Mouse (Mus musculus) lung, postnatal 0 days (tissue): ENCODE measurements around the gene Teddm2. TPM values are rescaled to one million over a fixed set of nuclear protein-coding genes. Genes with fewer than 3 reads are reported as not detected.

Experiments
- ATAC-seq: fragments of 200-750 bp; cut with Nextera tagmentation; 2 replicates; pipeline ENCODE4 v1.8.0; 2017; ENCODE audit warnings: moderate library complexity
- DNase-seq: peaks from one replicate; pipeline ENCODE4 v3.0.0-alpha.2; 2016; ENCODE audit warnings: low spot score
- H3K27ac ChIP-seq: fragments of 300-500 bp; sonication (generic); 2 replicates; pipeline ENCODE4 v1.5.1; 2014; ENCODE audit warnings: antibody characterized with exemption, mild to moderate bottlenecking, low read length, mixed read lengths
- H3K27me3 ChIP-seq: fragments of 300-500 bp; sonication (generic); replicated peaks from 2 replicates; pipeline ENCODE4 v1.6.1; 2014; ENCODE audit warnings: low read length, mixed read lengths; ENCODE audit not compliant: insufficient read depth
- H3K36me3 ChIP-seq: fragments of 300-500 bp; sonication (generic); 2 replicates; pipeline ENCODE4 v1.6.1; 2014; ENCODE audit warnings: low read length, mixed read lengths; ENCODE audit not compliant: insufficient read depth
- H3K4me1 ChIP-seq: fragments of 300-500 bp; sonication (generic); 2 replicates; pipeline ENCODE4 v1.6.1; 2014; ENCODE audit warnings: antibody characterized with exemption, low read depth, low read length, mixed read lengths; ENCODE audit not compliant: insufficient read depth
- H3K4me2 ChIP-seq: fragments of 300-500 bp; sonication (generic); replicated peaks from 2 replicates; pipeline ENCODE4 v1.6.1; 2014; ENCODE audit warnings: low read depth, mild to moderate bottlenecking, low read length, moderate library complexity, mixed read lengths
- H3K4me3 ChIP-seq: fragments of 300-500 bp; sonication (generic); 2 replicates; pipeline ENCODE4 v1.5.1; 2014; ENCODE audit warnings: low read depth, low read length
- H3K9ac ChIP-seq: fragments of 300-500 bp; sonication (generic); replicated peaks from 2 replicates; pipeline ENCODE4 v1.6.1; 2014; ENCODE audit warnings: low read depth, mild to moderate bottlenecking
- H3K9me3 ChIP-seq: fragments of 300-500 bp; sonication (generic); 2 replicates; pipeline ENCODE4 v1.6.1; 2016; ENCODE audit warnings: low read length, mixed read lengths
- CTCF ChIP-seq: IDR thresholded peaks from 2 replicates; pipeline ENCODE4 v1.5.1; 2016; ENCODE audit warnings: antibody characterized with exemption, mild to moderate bottlenecking
- EP300 ChIP-seq: IDR thresholded peaks from 2 replicates; pipeline ENCODE4 v1.6.1; 2016; ENCODE audit warnings: antibody characterized with exemption, mild to moderate bottlenecking, control low read depth
- WGBS: fragments of 180-500 bp; shearing (Covaris S2); extraction: QIAGEN DNeasy Blood & Tissue Kit; methylation state at CpG from one replicate; pipeline ENCODE4 v1.1.7; 2014; 5-methylcytosine and 5-hydroxymethylcytosine counted together
- polyA plus RNA-seq: library from polyadenylated mRNA; unstranded; fragments of >200 nt; fragmentation: Nextera tagmentation; extraction: Ambion mirVana; gene quantifications from 2 replicates; pipeline ENCODE4 v1.2.1, GENCODE M21; 2015

Teddm2 gene
- polyA plus RNA-seq, 1 experiment from 2014 or later, result 0.98 TPM

- Histone ChIP-seq H3K9ac (no peak overlapping the region), H3K9me3 (no peaks in the 10 kb centered on the region), H3K4me1 (no peaks in the 10 kb centered on the region), H3K27me3 (no peaks in the 10 kb centered on the region), H3K4me3 (no peak overlapping the region), H3K36me3 (no peaks in the 10 kb centered on the region), H3K27ac (no peak overlapping the region), H3K4me2 (no peak overlapping the region)
- DNase-seq (peak; percentile 90), ATAC-seq (no peak)
- 27% methylated on average over 6 of the region's 6 CpGs for WGBS
- TF ChIP-seq CTCF, result peak; percentile 83
- TF ChIP-seq EP300, result no peak
These were observed 53.2 kb downstream of the Teddm2 start for GRCm38 (mm10) chr1:153846867-153847266.

- WGBS, result 82% methylated on average over 7 of the region's 7 CpGs
- H3K9ac ChIP-seq, result no peak overlapping the region
- DNase-seq, result no peak
These were observed 53.6 kb downstream of the Teddm2 start for GRCm38 (mm10) chr1:153846420-153846819.

GRCm38 (mm10) chr1:153844042-153844441 is 56.0 kb downstream of the Teddm2 start, which contains the start of gene Rgsl1:
TSS of gene Rgsl1 (minus strand) at chr1:153844142.
- H3K9me3 ChIP-seq, result no peaks in the 10 kb centered on the region
- no peak for ATAC-seq
- H3K4me3 ChIP-seq, result no peak within 1 kb of the TSS
- H3K27me3 ChIP-seq, result no peaks in the 10 kb centered on the region
- DNase-seq, result no peak
- TF ChIP-seq CTCF (no peak), EP300 (no peak)
- H3K4me2 ChIP-seq, result no peak within 1 kb of the TSS
- no peaks in the 10 kb centered on the region for H3K4me1 ChIP-seq
- 91% methylated on average over 8 of the region's 8 CpGs for WGBS
- H3K9ac ChIP-seq, result no peak within 1 kb of the TSS
- no peaks in the 10 kb centered on the region for H3K36me3 ChIP-seq
- no peak within 1 kb of the TSS for H3K27ac ChIP-seq

More at GRCm38 (mm10) chr1:153846420-153846819, 53.6 kb downstream of the Teddm2 start:
- no peak overlapping the region for H3K27ac ChIP-seq
- no peaks in the 10 kb centered on the region for H3K27me3 ChIP-seq
- H3K9me3 ChIP-seq, result no peaks in the 10 kb centered on the region
- H3K4me2 ChIP-seq, result no peak overlapping the region
- no peak for ATAC-seq
- TF ChIP-seq CTCF (no peak), EP300 (no peak)
- H3K4me3 ChIP-seq, result no peak overlapping the region
- H3K4me1 ChIP-seq, result no peaks in the 10 kb centered on the region
- H3K36me3 ChIP-seq, result no peaks in the 10 kb centered on the region

GRCm38 (mm10) chr1:153842121-153842740 is 57.8 kb downstream of the Teddm2 start:
- TF ChIP-seq CTCF, result no peak
- no peak for TF ChIP-seq EP300
- no peaks in the 10 kb centered on the region for H3K4me1 ChIP-seq
- no peak for DNase-seq
- 85% methylated on average over 11 of the region's 11 CpGs for WGBS
- no peak for ATAC-seq
- no peaks in the 10 kb centered on the region for H3K27me3 ChIP-seq
- H3K27ac ChIP-seq, result no peak overlapping the region
- no peaks in the 10 kb centered on the region for H3K9me3 ChIP-seq
- no peak overlapping the region for H3K4me3 ChIP-seq
- no peaks in the 10 kb centered on the region for H3K36me3 ChIP-seq
- no peak overlapping the region for H3K4me2 ChIP-seq
- no peak overlapping the region for H3K9ac ChIP-seq

- no peaks in the 10 kb centered on the region for H3K4me1 ChIP-seq
- no peak overlapping the region for H3K27ac ChIP-seq
- H3K4me2 ChIP-seq, result no peak overlapping the region
- 62% methylated on average over 4 of the region's 4 CpGs for WGBS
- DNase-seq (peak; percentile 18), ATAC-seq (no peak)
- H3K9ac ChIP-seq, result no peak overlapping the region
- H3K4me3 ChIP-seq, result no peak overlapping the region
- TF ChIP-seq CTCF, result no peak
- no peak for TF ChIP-seq EP300
- H3K9me3 ChIP-seq, result no peaks in the 10 kb centered on the region
- H3K36me3 ChIP-seq, result no peaks in the 10 kb centered on the region
- H3K27me3 ChIP-seq, result no peaks in the 10 kb centered on the region
These were observed 64.0 kb downstream of the Teddm2 start for GRCm38 (mm10) chr1:153836036-153836435.

- no peak overlapping the region for H3K27ac ChIP-seq
- H3K9ac ChIP-seq, result no peak overlapping the region
- H3K4me3 ChIP-seq, result no peak overlapping the region
- H3K36me3 ChIP-seq, result no peaks in the 10 kb centered on the region
- ATAC-seq (no peak), DNase-seq (no peak)
- H3K9me3 ChIP-seq, result no peaks in the 10 kb centered on the region
- H3K4me1 ChIP-seq, result no peaks in the 10 kb centered on the region
- H3K27me3 ChIP-seq, result no peaks in the 10 kb centered on the region
- WGBS, result 75% methylated on average over 4 of the region's 4 CpGs
- TF ChIP-seq EP300 (no peak), CTCF (no peak)
- H3K4me2 ChIP-seq, result no peak overlapping the region
These were observed 69.3 kb downstream of the Teddm2 start for GRCm38 (mm10) chr1:153830746-153831145.

GRCm38 (mm10) chr1:153820216-153820615 is 79.8 kb downstream of the Teddm2 start:
- Histone ChIP-seq H3K4me2 (no peak overlapping the region), H3K27ac (no peak overlapping the region), H3K27me3 (no peaks in the 10 kb centered on the region), H3K4me1 (no peaks in the 10 kb centered on the region), H3K9ac (no peak overlapping the region), H3K4me3 (no peak overlapping the region), H3K36me3 (no peaks in the 10 kb centered on the region), H3K9me3 (no peaks in the 10 kb centered on the region)
- 78% methylated on average over 3 of the region's 3 CpGs for WGBS
- no peak for ATAC-seq
- no peak for DNase-seq
- TF ChIP-seq CTCF (no peak), EP300 (no peak)
